Comparison of ENCODE assay signal across 31 mouse cellular contexts in the genomic region with DNA sequence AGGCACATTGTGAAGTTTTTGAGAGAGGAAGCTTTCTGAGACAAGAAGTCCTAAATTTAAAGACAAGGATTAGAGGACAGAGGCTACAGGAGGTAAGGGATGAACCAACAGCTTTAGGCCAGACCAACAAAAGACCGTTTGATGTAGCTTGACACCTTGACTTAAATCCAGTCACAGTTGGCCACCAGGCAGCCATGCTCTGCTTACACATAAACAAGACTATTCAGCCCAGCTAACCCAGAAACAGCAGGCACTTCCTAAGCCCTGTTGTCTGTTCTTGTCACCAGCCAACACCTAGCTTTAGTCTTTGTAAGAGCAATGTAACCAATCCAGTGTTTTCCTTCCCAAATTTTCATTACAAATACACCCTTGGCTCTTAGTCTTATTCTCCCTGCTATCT.
"Had no signal": no experiment of that assay in that cellular context is flagged by ENCODE, and none has a peak within 500 bp of the region (broad histone marks: within the 10 kb centered on the region; RNA-seq: fewer than 3 reads in every experiment).

No protein-coding gene starts in this region.

- ATAC-seq: liver, embryonic 12.5 days; liver, postnatal 0 days; lung, postnatal 0 days; midbrain, embryonic 13.5 days; midbrain, embryonic 15.5 days had no signal

- H3K27me3 ChIP-seq: limb, embryonic 12.5 days; limb, embryonic 13.5 days; limb, embryonic 15.5 days; liver, embryonic 12.5 days; liver, embryonic 13.5 days; liver, embryonic 15.5 days; lung, embryonic 15.5 days; megakaryocyte, embryonic 14.5 days; midbrain, embryonic 12.5 days; midbrain, embryonic 13.5 days; midbrain, embryonic 15.5 days; neural tube, embryonic 12.5 days had no signal

- DNase-seq: left cerebral cortex, postnatal 4 days; liver; liver, embryonic 13.5 days; liver, postnatal 0 days; lung, adult 18-20 months; lung, adult 2 months; lung, embryonic 14.5 days; lung, postnatal 10 days; lung, postnatal 14 days; lung, postnatal 36 days; lung, postnatal 4 days; midbrain, embryonic 14.5 days had no signal

- H3K4me1 ChIP-seq: limb, embryonic 12.5 days; liver, embryonic 12.5 days; liver, embryonic 13.5 days; liver, embryonic 15.5 days; lung, embryonic 15.5 days; megakaryocyte, embryonic 14.5 days; midbrain, embryonic 15.5 days; neural tube, embryonic 12.5 days had no signal

- H3K9me3 ChIP-seq: limb, embryonic 10.5 days; limb, embryonic 12.5 days; limb, embryonic 13.5 days; limb, embryonic 15.5 days; liver, embryonic 12.5 days; liver, embryonic 13.5 days; liver, embryonic 15.5 days; lung, embryonic 15.5 days; midbrain, embryonic 10.5 days; midbrain, embryonic 12.5 days; midbrain, embryonic 13.5 days; midbrain, embryonic 15.5 days; neural tube, embryonic 12.5 days had no signal

- H3K36me3 ChIP-seq: limb, embryonic 10.5 days; limb, embryonic 12.5 days; limb, embryonic 13.5 days; limb, embryonic 15.5 days; liver, embryonic 12.5 days; liver, embryonic 13.5 days; liver, embryonic 15.5 days; lung, embryonic 15.5 days; midbrain, embryonic 10.5 days; midbrain, embryonic 12.5 days; midbrain, embryonic 13.5 days; midbrain, embryonic 15.5 days; neural tube, embryonic 12.5 days had no signal

- H3K4me2 ChIP-seq: limb, embryonic 12.5 days; limb, embryonic 13.5 days; limb, embryonic 15.5 days; liver, embryonic 11.5 days; liver, embryonic 12.5 days; liver, embryonic 13.5 days; liver, embryonic 15.5 days; lung, embryonic 14.5 days; lung, embryonic 15.5 days; midbrain, embryonic 11.5 days; midbrain, embryonic 12.5 days; midbrain, embryonic 13.5 days; midbrain, embryonic 15.5 days; neural tube, embryonic 12.5 days had no signal

- H3K9ac ChIP-seq: limb, embryonic 12.5 days; limb, embryonic 13.5 days; limb, embryonic 15.5 days; liver, embryonic 12.5 days; liver, embryonic 13.5 days; liver, embryonic 14.5 days; liver, embryonic 15.5 days; liver, postnatal 0 days; lung, embryonic 14.5 days; lung, embryonic 15.5 days; midbrain, embryonic 12.5 days; midbrain, embryonic 13.5 days; midbrain, embryonic 15.5 days; neural tube, embryonic 12.5 days had no signal

- H3K27ac ChIP-seq: limb, embryonic 10.5 days; limb, embryonic 12.5 days; limb, embryonic 13.5 days; limb, embryonic 15.5 days; liver, embryonic 12.5 days; liver, embryonic 13.5 days; liver, embryonic 14.5 days; liver, embryonic 15.5 days; lung, embryonic 15.5 days; macrophage; midbrain, embryonic 10.5 days; midbrain, embryonic 12.5 days; midbrain, embryonic 13.5 days; midbrain, embryonic 15.5 days; neural tube, embryonic 12.5 days had no signal

- H3K4me3 ChIP-seq: limb, embryonic 10.5 days; limb, embryonic 12.5 days; limb, embryonic 13.5 days; limb, embryonic 15.5 days; liver, embryonic 12.5 days; liver, embryonic 13.5 days; liver, embryonic 15.5 days; lung, embryonic 15.5 days; megakaryocyte, embryonic 14.5 days; midbrain, embryonic 10.5 days; midbrain, embryonic 12.5 days; midbrain, embryonic 13.5 days; midbrain, embryonic 15.5 days; myocyte; neural tube, embryonic 12.5 days had no signal
